In the genomic region with DNA sequence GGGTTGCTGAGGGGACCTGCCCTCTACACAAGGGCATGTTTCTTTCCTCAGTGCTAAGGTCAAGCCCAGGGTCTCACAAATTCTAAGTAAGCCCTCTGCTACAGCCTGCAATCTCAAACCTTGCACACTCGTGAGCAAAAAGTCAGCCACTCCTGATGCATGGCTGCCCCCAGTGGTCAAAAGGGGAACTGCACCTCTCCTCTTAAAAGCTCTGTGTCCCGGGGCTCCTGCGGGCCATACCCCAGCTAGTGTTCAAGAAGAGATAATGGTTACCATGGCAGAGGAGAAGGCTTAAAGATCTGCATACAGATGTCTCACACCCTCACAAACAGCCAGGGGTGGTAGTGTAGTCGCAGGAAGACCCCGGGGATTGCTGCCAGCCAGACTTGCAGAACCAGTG, we compare ENCODE assay signal across 9 mouse cellular contexts. TPM values are rescaled to one million over a fixed set of nuclear protein-coding genes. Genes with fewer than 3 reads are reported as not detected.
DNase-seq lines count a peak whose midpoint lies in the region; ATAC-seq and TF ChIP-seq lines count a peak whose summit lies in the region.
"Had no signal": no experiment of that assay in that cellular context is flagged by ENCODE, and none has a peak within 500 bp of the region (broad histone marks: within the 10 kb centered on the region; RNA-seq: fewer than 3 reads in every experiment).

No protein-coding gene starts in this region.

- peak; percentile 75 for DNase-seq in ovary, postnatal 10 days (ENCODE audit: low spot score)
- DNase-seq in ovary, adult 18-20 months (ENCODE audit: low spot score) = no peak
- DNase-seq in cerebellum, postnatal 4 days (ENCODE audit: low spot score in 2 of 2) = peak; percentile 80 to 87
- peak; percentile 87 for DNase-seq in kidney, postnatal 0 days (ENCODE audit: low spot score)
- DNase-seq in liver, postnatal 0 days = peak; percentile 85
- peak; percentile 43 to 78 for DNase-seq in thymus, postnatal 10 days (ENCODE audit: low spot score in 2 of 2)

- no peaks in the 10 kb centered on the region for H3K9me3 ChIP-seq in kidney, postnatal 0 days (replicated peaks; ENCODE audit: low read length)
- no peaks in the 10 kb centered on the region for H3K9me3 ChIP-seq in liver, postnatal 0 days (ENCODE audit: low read length)

- H3K36me3 ChIP-seq in kidney, postnatal 0 days (ENCODE audit: insufficient read depth, low read length) = no peaks in the 10 kb centered on the region
- H3K36me3 ChIP-seq in liver, postnatal 0 days (replicated peaks; ENCODE audit: insufficient read depth, low read length) = no peaks in the 10 kb centered on the region

- peak; percentile 97 for TF ChIP-seq CTCF in kidney, postnatal 0 days (IDR thresholded peaks at IDR 0.05; ENCODE audit: low read depth)
- TF ChIP-seq CTCF in liver, postnatal 0 days (IDR thresholded peaks at IDR 0.05; ENCODE audit: low read depth) = peak; percentile 96
- peak; percentile 90 for TF ChIP-seq CTCF in olfactory bulb, adult 2 months (IDR thresholded peaks at IDR 0.05; ENCODE audit: insufficient read depth, low read depth, low read length)

- no peak overlapping the region for H3K27ac ChIP-seq in kidney, postnatal 0 days
- no peak overlapping the region for H3K27ac ChIP-seq in liver, postnatal 0 days (ENCODE audit: low read depth)
- H3K27ac ChIP-seq in olfactory bulb, adult 2 months (ENCODE audit: insufficient read depth, low read depth, low read length) = no peak overlapping the region

- H3K27me3 ChIP-seq in kidney, postnatal 0 days (ENCODE audit: insufficient read depth, low read length) = no peaks in the 10 kb centered on the region
- H3K27me3 ChIP-seq in liver, postnatal 0 days (ENCODE audit: insufficient read depth, low read length) = no peaks in the 10 kb centered on the region

- no peak overlapping the region for H3K4me3 ChIP-seq in kidney, postnatal 0 days (replicated peaks; ENCODE audit: low read depth, low read length)
- no peak overlapping the region for H3K4me3 ChIP-seq in liver, postnatal 0 days (ENCODE audit: low read depth, low read length)
- no peak overlapping the region for H3K4me3 ChIP-seq in olfactory bulb, adult 2 months (ENCODE audit: insufficient read depth, low read depth, low read length)

- H3K9ac ChIP-seq in kidney, postnatal 0 days (ENCODE audit: low read depth, low read length) = no peak overlapping the region
- no peak overlapping the region for H3K9ac ChIP-seq in liver, postnatal 0 days (replicated peaks)

- H3K4me1 ChIP-seq in kidney, postnatal 0 days (replicated peaks; ENCODE audit: insufficient read depth, low read length) = 0 out of 2 replicates have a peak, but pooled peaks cover 3% of the 10 kb centered on the region
- no peaks in the 10 kb centered on the region for H3K4me1 ChIP-seq in liver, postnatal 0 days (ENCODE audit: insufficient read depth)
- H3K4me1 ChIP-seq in olfactory bulb, adult 2 months (ENCODE audit: control insufficient read depth, insufficient read depth, low read length) = peaks cover 18% of the 10 kb centered on the region

- WGBS in kidney, postnatal 0 days = 15% methylated on average over 5 of the region's 5 CpGs
- WGBS in liver, postnatal 0 days (ENCODE audit: insufficient replicate concordance) = 11% methylated on average over 5 of the region's 5 CpGs
- 12% methylated on average over 5 of the region's 5 CpGs for WGBS in olfactory bulb, adult 2 months

- no peak for TF ChIP-seq POLR2A in olfactory bulb, adult 2 months (IDR thresholded peaks at IDR 0.05; ENCODE audit: insufficient read depth, low read depth, low read length)

- TF ChIP-seq EP300 in liver, postnatal 0 days (IDR thresholded peaks at IDR 0.05; ENCODE audit: low read depth) = no peak

- ATAC-seq in granulocyte monocyte progenitor cell, adult 5-6 weeks (replicated peaks; ENCODE audit: poor library complexity, severe bottlenecking) = peak; percentile 74
- peak; percentile 45; the same call in 1 of the 2 replicates for ATAC-seq in kidney, postnatal 0 days (replicated peaks; ENCODE audit: low FRiP score, low read depth)
- no peak for ATAC-seq in liver, postnatal 0 days

- no peak overlapping the region for H3K4me2 ChIP-seq in kidney, postnatal 0 days (ENCODE audit: low read length)
- H3K4me2 ChIP-seq in liver, postnatal 0 days (ENCODE audit: low read depth, low read length) = no peak overlapping the region

RNA-seq across cellular contexts. Expression of gene Kazn, which starts 9.2 kb away (rescaled TPM):
- 1.1 TPM in 1 of 2 replicates, not detected in the other for total RNA-seq in granulocyte monocyte progenitor cell, adult 5-6 weeks (2014; fragmentation: Nextera tagmentation)
- 0.09 and 3.5 TPM in 2 replicates for total RNA-seq in granulocyte monocyte progenitor cell, adult 5-6 weeks (2017)
- 16.2 and 16.4 TPM in 2 replicates for polyA plus RNA-seq in kidney, postnatal 0 days (2015; fragmentation: Nextera tagmentation; extraction: Ambion mirVana)
- 0.72 and 0.74 TPM in 2 replicates for polyA plus RNA-seq in liver, postnatal 0 days (2015; fragmentation: Nextera tagmentation; extraction: Ambion mirVana)
- not detected in 2 replicates for polyA plus RNA-seq in olfactory bulb, adult 2 months (2012; ENCODE audit: insufficient read depth, insufficient read length, low replicate concordance, missing spikeins)
- total RNA-seq: neutrophil, adult 5-6 weeks had no signal
